Mouse (Mus musculus) bone marrow, adult 2 months (tissue): ENCODE data around the gene Fam160a1. TPM values are rescaled to one million over a fixed set of nuclear protein-coding genes. Genes with fewer than 3 reads are reported as not detected.

Experiments
- H3K27ac ChIP-seq: fragments of 200-500 bp; 2 replicates; pipeline ENCODE4 v1.5.1; 2012; ENCODE audit warnings: low read depth, mild to moderate bottlenecking, control low read depth, inconsistent platforms, low read length; ENCODE audit not compliant: control insufficient read depth, poor library complexity, insufficient read depth
- H3K4me1 ChIP-seq: fragments of 200-500 bp; 2 replicates; pipeline ENCODE4 v1.6.1; 2011; ENCODE audit warnings: low read length; ENCODE audit not compliant: control insufficient read depth, insufficient read depth
- H3K4me3 ChIP-seq: fragments of 200-500 bp; replicated peaks from 2 replicates; pipeline ENCODE3; 2011; ENCODE audit warnings: mild to moderate bottlenecking, low read depth, low read length, control low read depth; ENCODE audit not compliant: control insufficient read depth
- CTCF ChIP-seq: fragments of 200-500 bp; IDR thresholded peaks from 2 replicates; pipeline ENCODE4 v1.5.1; 2011; ENCODE audit warnings: low read length, control low read depth; ENCODE audit not compliant: control insufficient read depth, insufficient read depth
- POLR2A ChIP-seq: fragments of 200-500 bp; IDR thresholded peaks from 2 replicates; pipeline ENCODE4 v1.6.1; 2011; ENCODE audit warnings: low read depth, mild to moderate bottlenecking, control low read depth, low read length, borderline replicate concordance; ENCODE audit not compliant: control insufficient read depth
- WGBS: fragments of 180-500 bp; shearing (Covaris S2); methylation state at CpG from one replicate; pipeline ENCODE4 v1.1.7; 2018; 5-methylcytosine and 5-hydroxymethylcytosine counted together
- polyA plus RNA-seq: library from polyadenylated mRNA; stranded (reverse); fragments of >200 nt; gene quantifications from 2 replicates; pipeline ENCODE4 v1.2.4, GENCODE M21; 2011; ENCODE audit warnings: low replicate concordance; ENCODE audit not compliant: missing spikeins, insufficient read depth, insufficient read length

Gene Fam160a1
- polyA plus RNA-seq, 1 experiment, result not detected

DNA sequence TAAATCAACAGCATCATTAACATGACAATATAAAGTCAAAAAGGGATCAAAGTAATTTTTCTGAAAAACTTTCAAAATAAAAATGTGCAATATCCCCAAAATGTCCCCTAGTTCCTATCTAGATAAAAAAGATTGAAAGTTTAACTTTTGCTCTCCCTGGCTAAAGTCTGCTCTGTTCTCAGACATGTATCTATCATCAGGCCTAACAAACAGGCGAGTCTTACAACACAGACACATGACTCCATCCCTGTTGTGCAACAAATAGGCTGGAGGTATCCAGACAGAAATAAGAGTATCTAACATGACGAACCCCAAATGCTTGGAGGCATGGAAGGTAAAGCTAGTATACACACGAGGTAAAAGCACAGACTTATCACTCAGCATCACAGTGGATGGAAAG is 2.2 kb upstream of the Fam160a1 start:
- Histone ChIP-seq H3K4me3 (no peak overlapping the region), H3K27ac (no peak overlapping the region), H3K4me1 (no peaks in the 10 kb centered on the region)
- 50% methylated on average over 3 of the region's 3 CpGs for WGBS
- no peak for TF ChIP-seq CTCF
- TF ChIP-seq POLR2A, result no peak

DNA sequence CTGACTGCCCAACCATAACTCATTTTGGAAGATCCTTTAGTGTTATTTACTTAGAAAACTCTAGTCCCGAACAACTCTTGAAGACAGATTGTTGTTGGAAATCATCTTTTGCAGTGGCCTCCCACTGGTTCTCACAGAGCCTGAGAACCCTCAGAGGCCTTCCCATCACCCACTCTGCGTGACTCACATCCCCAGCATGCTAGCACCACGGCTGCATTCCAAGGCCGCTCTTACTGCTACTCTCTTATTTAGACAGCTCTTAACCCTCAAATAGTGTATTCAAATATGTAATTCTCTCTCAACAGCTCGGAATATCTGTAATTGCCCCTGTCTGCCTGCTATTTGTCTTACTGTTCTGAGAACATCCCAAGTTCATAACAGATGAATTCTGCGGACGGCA is 2.9 kb downstream of the Fam160a1 start:
- 74% methylated on average over 7 of the region's 7 CpGs for WGBS
- TF ChIP-seq POLR2A, result no peak
- TF ChIP-seq CTCF, result no peak
- Histone ChIP-seq H3K4me1 (no peaks in the 10 kb centered on the region), H3K27ac (no peak overlapping the region), H3K4me3 (no peak overlapping the region)

DNA sequence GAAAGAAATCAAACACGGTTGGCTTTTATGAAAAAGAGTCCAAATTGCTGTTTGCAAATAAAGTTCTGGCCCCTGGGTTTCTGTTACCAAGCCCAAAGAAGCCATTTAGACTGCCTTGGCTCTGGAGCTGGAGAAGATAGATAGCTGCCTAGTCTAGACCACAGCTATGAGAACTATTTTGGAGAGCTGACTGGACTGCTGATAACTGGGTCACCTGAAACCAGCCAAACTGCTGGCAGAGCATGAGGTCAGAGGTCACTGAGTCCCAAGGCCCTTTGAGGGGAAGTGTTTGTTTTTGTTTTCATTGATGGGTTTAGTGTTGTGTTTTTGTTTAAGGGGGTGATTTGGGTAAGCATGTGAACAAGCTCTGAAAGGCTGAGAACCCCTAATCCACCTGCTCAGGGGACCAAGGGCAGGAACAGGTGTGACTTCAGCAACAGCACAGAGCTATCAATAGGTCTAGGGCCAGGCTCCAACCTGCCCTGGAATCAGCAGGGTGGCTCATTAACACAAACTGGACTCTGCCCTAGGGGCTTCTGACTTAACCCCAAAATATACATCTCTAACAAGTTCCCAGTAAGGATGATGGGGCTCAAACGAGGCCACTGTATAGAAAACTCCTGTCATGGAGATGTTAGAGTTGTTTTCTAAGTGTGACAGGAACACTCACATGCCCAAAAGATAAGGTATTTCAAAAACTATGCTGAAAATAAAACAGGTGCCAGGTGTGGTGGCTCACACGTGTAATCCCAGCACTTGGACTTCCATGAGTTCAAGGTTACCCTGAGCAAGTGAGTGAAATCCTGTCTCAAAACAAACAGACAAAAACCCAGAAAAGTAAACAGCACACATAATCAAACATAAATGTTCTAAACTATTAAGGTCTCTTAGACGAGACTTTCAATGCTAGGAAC is 3.7 kb downstream of the Fam160a1 start:
- H3K4me1 ChIP-seq, result no peaks in the 10 kb centered on the region
- TF ChIP-seq CTCF (no peak), POLR2A (no peak)
- H3K4me3 ChIP-seq, result no peak overlapping the region
- WGBS, result 61% methylated on average over 4 of the region's 4 CpGs
- H3K27ac ChIP-seq, result no peak overlapping the region

DNA sequence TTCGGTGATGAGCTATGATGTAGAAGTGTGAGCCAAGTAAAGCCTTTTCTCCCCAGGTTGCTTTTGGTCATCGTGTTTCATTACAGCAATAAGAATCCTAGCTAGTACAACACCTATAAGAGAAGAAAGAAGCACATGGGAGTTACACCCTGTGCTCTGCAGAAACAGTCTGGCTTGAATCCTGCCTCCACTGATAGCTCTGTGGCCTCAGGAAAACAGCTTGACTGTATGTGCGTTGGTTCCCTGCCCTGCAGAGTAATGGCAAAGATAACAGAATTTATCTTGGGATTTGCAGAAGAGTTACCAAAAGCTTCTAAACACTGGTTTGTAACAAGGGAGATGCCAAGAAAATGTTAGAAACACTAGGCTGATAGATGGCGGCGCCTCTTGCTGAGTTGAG is 5.1 kb downstream of the Fam160a1 start:
- WGBS, result 82% methylated on average over 5 of the region's 5 CpGs
- no peak overlapping the region for H3K27ac ChIP-seq
- TF ChIP-seq POLR2A (no peak), CTCF (no peak)
- no peaks in the 10 kb centered on the region for H3K4me1 ChIP-seq
- no peak overlapping the region for H3K4me3 ChIP-seq

- no peak overlapping the region for H3K4me3 ChIP-seq
- 53% methylated on average over 1 of the region's 1 CpGs for WGBS
Measured at GRCm38 (mm10) chr3:85793166-85793565, 23.9 kb downstream of the Fam160a1 start.

GRCm38 (mm10) chr3:85789748-85790147 is 27.3 kb downstream of the Fam160a1 start:
- TF ChIP-seq POLR2A, result no peak
- TF ChIP-seq CTCF, result no peak
- WGBS, result 75% methylated on average over 4 of the region's 4 CpGs
- no peaks in the 10 kb centered on the region for H3K4me1 ChIP-seq
- H3K27ac ChIP-seq, result no peak overlapping the region
- H3K4me3 ChIP-seq, result no peak overlapping the region

More at GRCm38 (mm10) chr3:85793166-85793565, 23.9 kb downstream of the Fam160a1 start:
- H3K27ac ChIP-seq, result no peak overlapping the region
- no peaks in the 10 kb centered on the region for H3K4me1 ChIP-seq
- TF ChIP-seq CTCF (no peak), POLR2A (no peak)

DNA sequence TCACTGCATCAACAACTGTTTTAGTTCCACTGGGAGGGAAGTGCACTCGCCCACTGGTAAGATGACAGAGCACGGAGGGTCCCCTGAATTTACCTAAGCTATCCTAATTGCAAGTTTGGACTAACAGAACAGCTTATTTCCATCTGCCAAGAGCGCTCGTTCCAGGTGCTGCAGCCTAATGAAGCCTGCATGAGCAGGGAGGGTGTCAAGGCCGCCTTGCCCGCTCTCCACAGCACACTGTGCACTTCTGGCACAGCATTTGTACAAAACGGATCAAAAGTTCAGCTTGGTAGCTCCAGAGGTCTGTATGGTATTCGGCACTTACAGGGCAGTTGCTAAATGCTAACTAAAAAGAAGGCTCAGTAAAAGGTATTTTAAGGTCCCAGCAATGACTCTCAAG is 30.6 kb downstream of the Fam160a1 start:
- no peak overlapping the region for H3K4me3 ChIP-seq
- no peaks in the 10 kb centered on the region for H3K4me1 ChIP-seq
- H3K27ac ChIP-seq, result no peak overlapping the region
- WGBS, result 78% methylated on average over 8 of the region's 8 CpGs
- no peak for TF ChIP-seq CTCF
- no peak for TF ChIP-seq POLR2A

DNA sequence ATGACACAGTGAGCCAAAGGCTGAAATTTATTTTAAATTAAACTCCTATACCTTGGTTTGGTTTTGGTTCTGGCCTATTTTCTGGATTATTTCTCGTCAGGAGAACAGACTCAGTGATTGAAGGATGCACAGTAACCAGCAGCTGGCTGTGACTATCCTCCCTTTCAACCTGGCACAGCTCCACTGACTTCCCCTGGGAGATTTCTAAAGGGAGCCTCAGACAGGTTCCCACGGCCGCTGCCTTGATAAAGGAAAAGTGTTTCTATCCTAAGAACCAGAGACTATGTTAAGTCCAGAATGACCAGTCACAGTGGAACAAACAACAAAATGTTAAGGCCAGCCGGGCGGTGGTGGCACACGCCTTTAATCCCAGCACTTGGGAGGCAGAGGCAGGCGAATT is 36.2 kb downstream of the Fam160a1 start:
- TF ChIP-seq CTCF (no peak), POLR2A (no peak)
- WGBS, result 74% methylated on average over 7 of the region's 7 CpGs
- Histone ChIP-seq H3K4me3 (no peak overlapping the region), H3K4me1 (no peaks in the 10 kb centered on the region), H3K27ac (no peak overlapping the region)

GRCm38 (mm10) chr3:85780332-85780731 is 36.8 kb downstream of the Fam160a1 start:
- Histone ChIP-seq H3K4me3 (no peak overlapping the region), H3K27ac (no peak overlapping the region), H3K4me1 (no peaks in the 10 kb centered on the region)
- TF ChIP-seq POLR2A (no peak), CTCF (no peak)
- WGBS, result 74% methylated on average over 2 of the region's 2 CpGs
